Mouse (Mus musculus) cortical plate, adult 2 months (tissue): ENCODE results near the gene Rgma. TPM values are rescaled to one million over a fixed set of nuclear protein-coding genes. Genes with fewer than 3 reads are reported as not detected.

Experiments used
- H3K27ac ChIP-seq: fragments of 200-500 bp; 2 replicates; pipeline ENCODE4 v1.5.1; 2012; ENCODE audit warnings: low read length, control low read depth, inconsistent platforms; ENCODE audit not compliant: insufficient read depth
- H3K4me1 ChIP-seq: fragments of 200-500 bp; 2 replicates; pipeline ENCODE4 v1.6.1; 2011; ENCODE audit warnings: low read length; ENCODE audit not compliant: control insufficient read depth, insufficient read depth
- H3K4me3 ChIP-seq: fragments of 200-500 bp; 2 replicates; pipeline ENCODE4 v1.5.1; 2011; ENCODE audit warnings: mild to moderate bottlenecking, low read length, control low read depth; ENCODE audit not compliant: insufficient read depth
- CTCF ChIP-seq: fragments of 200-500 bp; IDR thresholded peaks from 2 replicates; pipeline ENCODE4 v1.5.1; 2011; ENCODE audit warnings: mild to moderate bottlenecking, control low read depth, low read length; ENCODE audit not compliant: insufficient read depth; ENCODE audit errors: extremely low read depth
- POLR2A ChIP-seq: fragments of 200-500 bp; IDR thresholded peaks from 2 replicates; pipeline ENCODE4 v1.6.1; 2011; ENCODE audit warnings: mild to moderate bottlenecking, low read length, control low read depth; ENCODE audit not compliant: insufficient read depth; ENCODE audit errors: extremely low read depth
- polyA plus RNA-seq: library from polyadenylated mRNA; depleted of rRNA; stranded (reverse); fragments of >200 nt; gene quantifications from 2 replicates; pipeline ENCODE4 v1.2.3, GENCODE M21; 2012

The Rgma gene
- polyA plus RNA-seq, 1 experiment = 29.4 TPM

DNA sequence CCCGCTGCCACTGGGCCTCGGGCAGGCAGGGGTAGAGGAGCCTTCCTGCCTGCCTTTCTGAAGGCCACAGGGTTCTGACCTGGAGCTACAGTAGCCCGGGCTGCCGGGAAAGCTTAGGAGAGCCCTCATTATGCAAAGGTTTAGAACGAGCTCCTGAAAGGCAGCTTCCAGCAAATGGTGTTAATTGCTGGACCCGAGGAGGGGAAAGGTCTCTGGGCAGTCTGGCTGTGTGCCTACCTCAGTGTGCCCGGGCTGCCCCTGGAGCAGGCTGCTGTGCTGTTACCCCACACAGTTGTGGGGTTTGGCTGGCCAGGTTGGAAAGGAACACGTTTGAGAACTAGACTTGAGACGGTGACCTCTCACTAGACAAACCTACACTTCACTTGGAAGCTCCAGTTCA, 14.1 kb downstream of the Rgma start:
- no peak overlapping the region for H3K4me3 ChIP-seq
- TF ChIP-seq CTCF (no peak), POLR2A (no peak)
- no peak overlapping the region for H3K27ac ChIP-seq
- H3K4me1 ChIP-seq = no peaks in the 10 kb centered on the region

DNA sequence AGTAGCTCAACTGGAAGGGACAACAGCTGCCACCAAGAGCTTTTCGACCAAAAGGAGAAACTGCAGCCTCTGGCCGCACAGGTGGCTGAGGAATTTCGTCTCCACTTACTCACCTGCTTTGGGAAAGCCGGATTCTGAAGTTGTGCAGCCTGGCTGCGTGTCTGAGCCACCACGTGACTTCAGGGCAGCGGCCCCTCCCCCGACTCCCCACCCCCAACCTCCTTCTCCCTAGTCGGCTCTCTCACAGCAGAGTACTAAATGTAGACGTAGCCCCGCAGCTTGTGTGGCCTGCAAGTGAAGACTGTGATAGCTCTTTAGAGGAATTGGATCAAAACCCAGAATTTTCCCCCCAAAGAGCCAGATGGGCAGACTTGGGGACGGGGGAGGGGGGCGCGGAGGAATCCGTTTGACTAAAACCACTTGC, 14.6 kb downstream of the Rgma start:
- H3K4me3 ChIP-seq = no peak overlapping the region
- H3K27ac ChIP-seq = no peak overlapping the region
- TF ChIP-seq CTCF (no peak), POLR2A (no peak)
- no peaks in the 10 kb centered on the region for H3K4me1 ChIP-seq

DNA sequence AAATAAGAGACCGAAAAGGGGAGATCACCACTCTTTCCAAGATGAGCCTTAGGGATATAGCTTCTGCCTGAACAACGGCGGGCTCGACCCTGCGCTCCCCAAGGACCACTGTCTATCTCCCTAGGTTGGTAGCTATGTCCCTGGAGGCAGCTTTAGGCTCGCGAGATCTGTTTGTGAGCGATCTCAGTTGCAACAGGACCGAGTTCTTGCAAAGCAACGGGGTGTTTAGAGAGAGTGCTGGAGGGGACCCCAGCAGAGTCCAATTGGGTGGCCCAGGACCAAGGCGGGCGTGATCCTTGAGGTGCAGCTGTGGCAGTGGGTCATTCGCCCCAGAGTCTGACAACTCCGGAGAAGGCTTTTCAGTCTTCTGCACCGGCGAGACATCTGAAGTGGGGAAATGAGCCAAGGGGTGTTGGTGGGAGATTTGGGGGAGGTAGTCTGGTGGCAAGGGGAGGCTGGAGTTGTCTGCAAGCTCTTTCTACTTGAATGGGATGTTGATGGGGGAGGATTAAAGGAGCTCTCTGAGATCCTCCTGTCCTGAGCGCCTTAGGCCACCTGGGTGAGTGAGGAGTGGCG, 15.2 kb downstream of the Rgma start:
- Histone ChIP-seq H3K4me1 (no peaks in the 10 kb centered on the region), H3K27ac (no peak overlapping the region), H3K4me3 (peak overlapping the region; percentile 71)
- TF ChIP-seq CTCF = no peak
- no peak for TF ChIP-seq POLR2A

DNA sequence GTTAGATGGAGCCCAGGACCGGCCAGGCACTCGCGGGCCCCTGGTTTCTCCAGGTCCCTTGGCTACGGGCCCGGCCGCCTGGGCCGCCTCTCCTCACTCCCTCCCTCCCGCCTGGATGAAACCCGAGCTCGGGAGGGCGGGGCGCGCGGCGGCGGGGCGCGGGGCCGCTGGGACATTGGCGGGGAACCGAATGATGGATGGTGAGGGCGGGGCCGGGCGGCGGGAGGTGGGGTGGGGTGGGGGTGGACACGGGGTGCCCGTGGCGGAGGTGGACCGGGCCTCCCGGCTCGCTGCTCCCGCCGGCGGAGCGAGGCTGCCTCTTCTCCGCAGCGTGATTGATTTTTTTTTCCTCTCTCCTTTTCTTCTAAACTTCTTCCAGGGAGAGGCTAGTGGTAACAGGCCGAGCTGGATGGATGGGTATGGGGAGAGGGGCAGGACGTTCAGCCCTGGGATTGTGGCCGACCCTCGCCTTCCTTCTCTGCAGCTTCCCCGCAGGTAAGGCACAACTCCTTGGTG, 15.8 kb downstream of the Rgma start:
- H3K27ac ChIP-seq = peak overlapping the region; percentile 94
- TF ChIP-seq POLR2A (no peak), CTCF (no peak)
- H3K4me1 ChIP-seq = no peaks in the 10 kb centered on the region
- H3K4me3 ChIP-seq = peak overlapping the region; percentile 71

DNA sequence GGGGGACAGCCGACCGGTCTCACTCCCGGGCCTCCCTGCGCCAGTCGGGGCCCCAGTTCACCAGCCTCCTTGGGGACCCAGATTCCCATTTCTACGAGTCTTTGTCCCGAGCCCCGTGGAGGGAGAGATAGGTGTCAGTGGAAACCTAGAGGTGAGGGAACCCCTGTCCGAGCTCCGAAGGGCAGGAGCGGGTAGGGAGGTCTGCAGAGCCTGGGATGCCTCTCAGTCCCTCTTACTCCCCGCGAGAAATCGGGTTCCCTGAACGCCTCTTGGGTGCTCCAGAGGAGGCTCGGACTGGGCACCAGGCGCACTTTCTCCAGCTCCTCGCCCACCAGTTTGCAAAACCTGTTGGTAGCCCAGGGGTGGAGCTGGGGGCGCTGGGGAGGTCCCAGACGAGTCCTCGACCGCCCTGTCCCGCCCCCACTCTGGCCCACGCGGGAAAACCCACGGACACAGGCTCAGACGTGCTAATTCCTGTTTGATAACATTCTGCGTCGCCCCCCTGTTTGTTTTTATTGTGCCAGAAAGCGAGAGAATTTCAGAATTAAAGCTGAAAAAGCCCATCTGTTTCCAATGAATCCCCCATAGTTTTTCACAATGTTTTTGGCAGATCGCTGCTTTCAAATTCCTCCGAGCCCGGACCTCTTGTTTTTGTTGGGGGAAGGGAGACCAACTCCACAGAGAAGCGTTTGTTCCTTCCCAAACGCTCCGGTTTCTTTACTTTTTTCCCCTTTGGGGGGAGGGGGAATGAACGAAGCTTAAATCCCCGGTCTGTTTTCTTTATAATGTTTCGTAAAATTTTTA, 16.4 kb downstream of the Rgma start:
- H3K4me1 ChIP-seq = no peaks in the 10 kb centered on the region
- H3K4me3 ChIP-seq = peak overlapping the region; percentile 71
- peak overlapping the region; percentile 94 for H3K27ac ChIP-seq
- TF ChIP-seq CTCF (no peak), POLR2A (no peak)

DNA sequence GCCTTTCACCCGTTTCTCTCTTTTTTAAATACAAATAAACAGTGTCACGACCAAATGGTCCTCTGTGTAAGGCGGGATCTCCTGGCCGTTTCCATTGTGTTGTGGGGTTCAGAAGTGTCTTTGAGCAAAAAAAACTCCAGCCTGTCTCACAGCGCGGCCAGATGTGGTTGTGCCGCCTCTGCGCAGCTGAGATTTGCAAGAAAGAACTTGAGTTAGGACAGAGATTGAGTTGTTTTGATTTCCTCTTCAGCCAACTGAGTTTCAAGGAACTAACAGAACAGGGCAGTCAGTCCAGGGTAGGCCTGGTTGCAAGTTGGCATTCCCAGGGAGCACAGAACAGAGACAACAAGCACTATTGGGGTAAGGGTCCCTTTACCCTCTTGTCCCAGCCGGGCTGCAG, 17.1 kb downstream of the Rgma start:
- peak overlapping the region; percentile 71 for H3K4me3 ChIP-seq
- no peak for TF ChIP-seq CTCF
- TF ChIP-seq POLR2A = no peak
- peak overlapping the region; percentile 94; the same call in 1 of the 2 replicates for H3K27ac ChIP-seq
- no peaks in the 10 kb centered on the region; the same call in 1 of the 2 replicates for H3K4me1 ChIP-seq

DNA sequence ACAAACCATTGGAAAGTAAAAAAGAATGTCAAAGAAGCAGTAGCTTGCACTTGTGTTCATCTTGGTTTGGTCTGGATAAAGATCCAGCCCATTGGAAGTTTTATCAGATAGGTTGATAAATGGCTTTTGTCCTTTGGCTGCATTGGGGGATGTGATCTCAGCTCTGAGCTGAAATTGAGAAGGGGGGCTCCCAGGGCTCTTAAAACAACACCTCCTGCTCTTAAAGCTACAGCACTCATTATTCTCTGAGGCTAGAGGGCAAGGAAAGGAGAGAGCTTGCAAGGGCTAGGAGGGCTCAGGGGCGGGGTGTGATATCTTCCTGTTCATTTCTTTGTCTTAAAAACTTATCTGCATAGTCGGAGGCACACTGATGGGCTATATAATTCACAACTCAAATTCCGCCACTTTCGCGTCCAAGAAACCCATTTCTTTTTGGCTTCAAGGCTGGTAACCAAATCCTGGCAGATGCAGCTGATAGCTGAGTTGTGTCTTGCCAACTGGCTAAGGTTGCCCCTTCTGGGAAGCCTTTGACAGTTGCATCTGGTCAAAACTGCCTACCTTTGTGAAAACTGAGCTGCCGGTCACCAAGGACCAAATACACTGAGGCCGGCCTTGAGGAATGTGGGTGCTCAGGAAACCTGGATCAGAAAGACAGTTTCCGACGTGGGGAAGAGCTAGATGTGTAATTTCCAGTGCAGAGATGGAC, 18.2 kb downstream of the Rgma start:
- Histone ChIP-seq H3K4me3 (peak overlapping the region; percentile 18), H3K4me1 (no peaks in the 10 kb centered on the region; the same call in 1 of the 2 replicates), H3K27ac (no peak overlapping the region)
- TF ChIP-seq POLR2A (no peak), CTCF (no peak)

DNA sequence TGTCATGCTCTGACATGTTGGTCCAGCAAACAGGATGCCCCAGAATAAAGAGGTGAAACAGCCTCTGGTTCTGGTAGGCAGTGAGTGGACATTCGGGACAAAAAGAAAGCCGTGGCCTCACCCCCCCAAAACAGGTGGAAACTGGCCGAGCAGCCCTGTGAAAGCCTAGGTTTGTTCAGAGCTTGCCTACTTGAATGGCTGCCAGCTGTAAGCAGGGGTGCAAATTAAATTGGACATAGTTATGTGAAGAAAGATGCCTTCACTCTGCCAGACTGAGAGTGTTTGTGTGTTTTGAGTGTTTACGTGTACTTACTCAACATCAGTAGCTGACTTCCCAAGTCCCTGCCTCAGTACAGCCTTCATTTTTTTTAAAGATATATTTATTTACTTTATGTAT, 18.7 kb downstream of the Rgma start:
- Histone ChIP-seq H3K27ac (no peak overlapping the region), H3K4me3 (no peak overlapping the region), H3K4me1 (no peaks in the 10 kb centered on the region; the same call in 1 of the 2 replicates)
- TF ChIP-seq POLR2A (no peak), CTCF (no peak)

DNA sequence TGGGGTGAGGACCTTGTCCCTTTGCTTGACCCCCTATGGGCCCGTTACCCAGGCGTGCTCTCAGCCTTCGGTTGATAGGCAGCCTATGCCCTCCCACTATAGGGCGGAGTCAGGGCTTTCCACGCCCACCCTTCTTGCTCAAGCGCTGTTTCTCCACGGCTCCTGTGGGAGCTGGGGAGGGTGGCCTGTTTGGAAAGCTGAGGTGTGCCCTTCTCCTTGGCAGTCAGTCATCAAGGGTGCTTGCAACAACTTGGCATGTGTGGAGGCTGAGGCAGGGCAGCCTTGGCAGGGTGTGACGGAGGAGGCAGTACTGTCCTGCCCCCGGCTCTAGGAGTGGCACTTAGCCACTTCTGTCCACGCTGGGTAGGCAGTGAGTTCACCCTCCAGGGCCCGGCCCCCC, 23.0 kb downstream of the Rgma start:
- Histone ChIP-seq H3K4me3 (no peak overlapping the region; the same call in 1 of the 2 replicates), H3K4me1 (no peaks in the 10 kb centered on the region; the same call in 1 of the 2 replicates), H3K27ac (no peak overlapping the region)
- TF ChIP-seq CTCF (no peak), POLR2A (no peak)
